Mouse (Mus musculus): ENCODE data around the gene Hagh.

- no peak for TF ChIP-seq POLR2A (IDR thresholded peaks at IDR 0.05; ENCODE audit: control insufficient read depth, extremely low read depth, insufficient read depth, low read length, poor library complexity)
- TF ChIP-seq CTCF (IDR thresholded peaks at IDR 0.05; ENCODE audit: borderline replicate concordance, control insufficient read depth, extremely low read depth, insufficient read depth, low read length, poor library complexity), result no peak
Measured at GRCm38 (mm10) chr17:24815256-24815655, 24.7 kb upstream of the Hagh start.
